Mouse (Mus musculus) gastrocnemius, postnatal 25 days (tissue): ENCODE data around the gene Skil. TPM values are rescaled to one million over a fixed set of nuclear protein-coding genes. Genes with fewer than 3 reads are reported as not detected.

ENCODE experiments used
- total RNA-seq, 2 experiments: library from RNA; stranded (reverse); gene quantifications; 1 replicate in 1 of 2; 2 replicates in 1 of 2; pipeline ENCODE4 v1.2.3; 2021

Gene Skil
- total RNA-seq, 2 experiments from 2014 or later = 11.4 to 11.8 TPM

Other genes starting within 250 kb of the Skil start
- under 1 TPM; 0.41 to 0.78 TPM for gene Gpr160, start 239.1 kb upstream of the Skil start, total RNA-seq
- 10 to 100 TPM; 10.6 to 11.0 TPM for gene Phc3, start 125.6 kb upstream of the Skil start, total RNA-seq
- 1 to 10 TPM; 4.4 to 4.7 TPM for gene Prkci, start 99.3 kb upstream of the Skil start, total RNA-seq
- gene Cldn11, start 54.9 kb downstream of the Skil start, total RNA-seq = under 1 TPM; 0.15 to 0.88 TPM
- gene Slc7a14, start 215.3 kb downstream of the Skil start, total RNA-seq = under 1 TPM; 0.03 to 0.05 TPM